ENCODE assay signal across 8 mouse cellular contexts in genomic region chr11:22628979-22629378, GRCm38 (mm10).
DNase-seq lines count a peak whose midpoint lies in the region; ATAC-seq and TF ChIP-seq lines count a peak whose summit lies in the region.

No protein-coding gene starts in this region.

- DNase-seq in liver, postnatal 0 days, result no peak
- no peak for DNase-seq in liver, embryonic 11.5 days (ENCODE audit: low spot score)
- no peak for DNase-seq in limb, embryonic 10.5 days (ENCODE audit: low spot score)
- DNase-seq in layer of hippocampus, adult 18-20 months (ENCODE audit: low spot score in 2 of 2), result no peak

- ATAC-seq in liver, postnatal 0 days, result no peak
- no peak for ATAC-seq in liver, embryonic 11.5 days (replicated peaks; ENCODE audit: low FRiP score)
- ATAC-seq in heart, embryonic 14.5 days (ENCODE audit: insufficient number of reproducible peaks, insufficient read depth, low FRiP score, low read depth), result no peak
- peak; percentile 25; the same call in 1 of the 2 replicates for ATAC-seq in stomach, embryonic 16.5 days (ENCODE audit: insufficient read depth, low FRiP score)
- no peak for ATAC-seq in forebrain, embryonic 15.5 days (replicated peaks)
- no peak for ATAC-seq in neural tube, embryonic 15.5 days (ENCODE audit: low FRiP score)

- 79% methylated on average over 5 of the region's 5 CpGs for WGBS in liver, postnatal 0 days (ENCODE audit: insufficient replicate concordance)
- 70% methylated on average over 5 of the region's 5 CpGs for WGBS in liver, embryonic 11.5 days
- WGBS in heart, embryonic 14.5 days, result 61% methylated on average over 5 of the region's 5 CpGs
- WGBS in limb, embryonic 10.5 days, result 74% methylated on average over 5 of the region's 5 CpGs
- WGBS in stomach, embryonic 16.5 days, result 50% methylated on average over 5 of the region's 5 CpGs
- 85% methylated on average over 5 of the region's 5 CpGs for WGBS in forebrain, embryonic 15.5 days
- WGBS in neural tube, embryonic 15.5 days, result 81% methylated on average over 5 of the region's 5 CpGs

- 0 out of 2 replicates have a peak overlapping the region, but pooled peaks have one; percentile 18 for H3K27ac ChIP-seq in liver, postnatal 0 days (ENCODE audit: low read depth)
- H3K27ac ChIP-seq in liver, embryonic 11.5 days (ENCODE audit: low read depth, low read length), result no peak overlapping the region
- H3K27ac ChIP-seq in heart, embryonic 14.5 days (replicated peaks in 1 of 2; ENCODE audit: control insufficient read depth in 1 of 2, insufficient read depth in 1 of 2, low read depth in 2 of 2, low read length in 2 of 2), result peak overlapping the region in 1 of 2 experiments; percentile 73; a peak in 2 of 4 replicates
- peak overlapping the region; percentile 77 for H3K27ac ChIP-seq in limb, embryonic 10.5 days
- H3K27ac ChIP-seq in stomach, embryonic 16.5 days (ENCODE audit: low read length), result peak overlapping the region; percentile 91
- no peak overlapping the region for H3K27ac ChIP-seq in forebrain, embryonic 15.5 days (replicated peaks)
- no peak overlapping the region for H3K27ac ChIP-seq in neural tube, embryonic 15.5 days (replicated peaks)

- H3K4me1 ChIP-seq in liver, postnatal 0 days (ENCODE audit: insufficient read depth), result peaks cover 7% of the 10 kb centered on the region
- H3K4me1 ChIP-seq in liver, embryonic 11.5 days (replicated peaks; ENCODE audit: control insufficient read depth, insufficient read depth, low read length), result peaks cover 10% of the 10 kb centered on the region
- peaks cover 15 to 24% of the 10 kb centered on the region in 2 experiments for H3K4me1 ChIP-seq in heart, embryonic 14.5 days (ENCODE audit: control insufficient read depth in 2 of 2, insufficient read depth in 2 of 2, low read length in 2 of 2)
- peaks cover 22% of the 10 kb centered on the region for H3K4me1 ChIP-seq in limb, embryonic 10.5 days
- peaks cover 23% of the 10 kb centered on the region for H3K4me1 ChIP-seq in stomach, embryonic 16.5 days (ENCODE audit: control insufficient read depth, insufficient read depth, low read length)
- H3K4me1 ChIP-seq in forebrain, embryonic 15.5 days, result peaks cover 6% of the 10 kb centered on the region; the same call in 1 of the 2 replicates
- peaks cover 4% of the 10 kb centered on the region for H3K4me1 ChIP-seq in neural tube, embryonic 15.5 days

- no peaks in the 10 kb centered on the region for H3K36me3 ChIP-seq in liver, postnatal 0 days (replicated peaks; ENCODE audit: insufficient read depth, low read length)
- H3K36me3 ChIP-seq in liver, embryonic 11.5 days (ENCODE audit: control insufficient read depth, insufficient read depth, low read length), result no peaks in the 10 kb centered on the region
- H3K36me3 ChIP-seq in heart, embryonic 14.5 days (ENCODE audit: control insufficient read depth, insufficient read depth, low read length), result no peaks in the 10 kb centered on the region
- H3K36me3 ChIP-seq in limb, embryonic 10.5 days, result no peaks in the 10 kb centered on the region
- no peaks in the 10 kb centered on the region for H3K36me3 ChIP-seq in stomach, embryonic 16.5 days (ENCODE audit: control insufficient read depth, insufficient read depth, low read length)
- H3K36me3 ChIP-seq in forebrain, embryonic 15.5 days, result no peaks in the 10 kb centered on the region
- H3K36me3 ChIP-seq in neural tube, embryonic 15.5 days, result no peaks in the 10 kb centered on the region

- H3K4me2 ChIP-seq in liver, postnatal 0 days (ENCODE audit: low read depth, low read length), result no peak overlapping the region
- H3K4me2 ChIP-seq in liver, embryonic 11.5 days, result no peak overlapping the region
- H3K4me2 ChIP-seq in heart, embryonic 14.5 days (ENCODE audit: low read length), result peak overlapping the region; percentile 69; the same call in 1 of the 2 replicates
- H3K4me2 ChIP-seq in stomach, embryonic 16.5 days (ENCODE audit: low read depth, low read length), result no peak overlapping the region
- H3K4me2 ChIP-seq in forebrain, embryonic 15.5 days (replicated peaks), result no peak overlapping the region
- H3K4me2 ChIP-seq in neural tube, embryonic 15.5 days, result no peak overlapping the region

- H3K9ac ChIP-seq in liver, postnatal 0 days (replicated peaks), result no peak overlapping the region
- no peak overlapping the region for H3K9ac ChIP-seq in liver, embryonic 11.5 days (ENCODE audit: low read depth, low read length)
- H3K9ac ChIP-seq in heart, embryonic 14.5 days (ENCODE audit: low read length), result no peak overlapping the region
- no peak overlapping the region for H3K9ac ChIP-seq in stomach, embryonic 16.5 days (ENCODE audit: low read length)
- no peak overlapping the region for H3K9ac ChIP-seq in forebrain, embryonic 15.5 days (replicated peaks)
- H3K9ac ChIP-seq in neural tube, embryonic 15.5 days (replicated peaks), result no peak overlapping the region

- H3K9me3 ChIP-seq in liver, postnatal 0 days (ENCODE audit: low read length), result no peaks in the 10 kb centered on the region
- no peaks in the 10 kb centered on the region for H3K9me3 ChIP-seq in liver, embryonic 11.5 days (ENCODE audit: control insufficient read depth, low read length)
- no peaks in the 10 kb centered on the region for H3K9me3 ChIP-seq in heart, embryonic 14.5 days (ENCODE audit: control insufficient read depth, low read length)
- no peaks in the 10 kb centered on the region for H3K9me3 ChIP-seq in limb, embryonic 10.5 days (replicated peaks)
- H3K9me3 ChIP-seq in stomach, embryonic 16.5 days (replicated peaks; ENCODE audit: control insufficient read depth, low read length), result no peaks in the 10 kb centered on the region
- H3K9me3 ChIP-seq in forebrain, embryonic 15.5 days, result no peaks in the 10 kb centered on the region
- no peaks in the 10 kb centered on the region for H3K9me3 ChIP-seq in neural tube, embryonic 15.5 days (replicated peaks)

- H3K27me3 ChIP-seq in liver, postnatal 0 days (ENCODE audit: insufficient read depth, low read length), result no peaks in the 10 kb centered on the region
- H3K27me3 ChIP-seq in liver, embryonic 11.5 days (replicated peaks; ENCODE audit: control insufficient read depth, insufficient read depth, low read length), result no peaks in the 10 kb centered on the region
- no peaks in the 10 kb centered on the region for H3K27me3 ChIP-seq in heart, embryonic 14.5 days (ENCODE audit: control insufficient read depth, insufficient read depth, low read length)
- H3K27me3 ChIP-seq in limb, embryonic 10.5 days (ENCODE audit: low read depth, poor library complexity, severe bottlenecking), result no peaks in the 10 kb centered on the region
- H3K27me3 ChIP-seq in stomach, embryonic 16.5 days (ENCODE audit: control insufficient read depth, insufficient read depth, low read length), result no peaks in the 10 kb centered on the region
- no peaks in the 10 kb centered on the region for H3K27me3 ChIP-seq in forebrain, embryonic 15.5 days
- H3K27me3 ChIP-seq in neural tube, embryonic 15.5 days (replicated peaks), result no peaks in the 10 kb centered on the region

- no peak for TF ChIP-seq CTCF in liver, postnatal 0 days (IDR thresholded peaks at IDR 0.05; ENCODE audit: low read depth)

- H3K4me3 ChIP-seq in liver, postnatal 0 days (ENCODE audit: low read depth, low read length), result no peak overlapping the region
- H3K4me3 ChIP-seq in liver, embryonic 11.5 days (ENCODE audit: low read depth, low read length), result no peak overlapping the region
- no peak overlapping the region for H3K4me3 ChIP-seq in heart, embryonic 14.5 days (ENCODE audit: control insufficient read depth in 1 of 2, insufficient read depth in 1 of 2, low read depth in 1 of 2, low read length in 2 of 2)
- no peak overlapping the region for H3K4me3 ChIP-seq in limb, embryonic 10.5 days
- H3K4me3 ChIP-seq in stomach, embryonic 16.5 days (replicated peaks; ENCODE audit: low read length), result no peak overlapping the region
- H3K4me3 ChIP-seq in forebrain, embryonic 15.5 days, result no peak overlapping the region
- H3K4me3 ChIP-seq in neural tube, embryonic 15.5 days (replicated peaks), result no peak overlapping the region

- no peak for TF ChIP-seq EP300 in liver, postnatal 0 days (IDR thresholded peaks at IDR 0.05; ENCODE audit: low read depth)

Comparison
In these comparisons a context has a peak if more than half of its experiments do, and no peak if none do; other contexts are left out.
1. H3K27ac ChIP-seq: peak in liver, postnatal 0 days (single experiment), limb, embryonic 10.5 days (single experiment) and stomach, embryonic 16.5 days (single experiment); none in liver, embryonic 11.5 days (single experiment), forebrain, embryonic 15.5 days (single experiment) and neural tube, embryonic 15.5 days (single experiment).